Mouse (Mus musculus) spleen, postnatal 0 days (tissue): ENCODE measurements around the gene Lpcat2b. TPM values are rescaled to one million over a fixed set of nuclear protein-coding genes. Genes with fewer than 3 reads are reported as not detected.

Experiments
- polyA plus RNA-seq: library from polyadenylated mRNA; unstranded; fragments of >200 nt; fragmentation: Nextera tagmentation; extraction: Ambion mirVana; gene quantifications from 2 replicates; pipeline ENCODE4 v1.2.1, GENCODE M21; 2015

Gene Lpcat2b
- not detected in 2 replicates for polyA plus RNA-seq

GRCm38 (mm10) chr5:107431249-107431648 is at the start of gene Lpcat2b:
Gene Lpcat2b, plus strand, starts transcription at chr5:107431549.

GRCm38 (mm10) chr5:107402436-107402835 is 28.9 kb upstream of the Lpcat2b start, which contains the start of gene Ephx4:
Gene Ephx4, plus strand, starts transcription at chr5:107402736.

GRCm38 (mm10) chr5:107437464-107438281 is 6.3 kb downstream of the Lpcat2b start, which contains the start of gene Btbd8:
Gene Btbd8, plus strand, starts transcription at chr5:107437997.

Other genes with a start within 250 kb of the Lpcat2b start
- 16.0 and 21.0 TPM in 2 replicates for gene Tgfbr3, start 141.9 kb upstream of the Lpcat2b start, polyA plus RNA-seq
- gene Brdt, start 100.4 kb upstream of the Lpcat2b start, polyA plus RNA-seq, result 0.97 and 1.1 TPM in 2 replicates
- 0.16 and 0.40 TPM in 2 replicates for gene Ephx4, start 28.8 kb upstream of the Lpcat2b start, polyA plus RNA-seq
- 2.3 and 2.5 TPM in 2 replicates for gene Btbd8, start 6.4 kb downstream of the Lpcat2b start, polyA plus RNA-seq
- gene Gm42669, start 76.1 kb downstream of the Lpcat2b start, polyA plus RNA-seq, result 0.19 and 0.23 TPM in 2 replicates
- gene 1700028K03Rik, start 103.2 kb downstream of the Lpcat2b start, polyA plus RNA-seq, result 0.06 TPM in 2 replicates
- 9.7 and 9.8 TPM in 2 replicates for gene Rpap2, start 165.8 kb downstream of the Lpcat2b start, polyA plus RNA-seq
- 11.7 and 12.2 TPM in 2 replicates for gene Glmn, start 166.3 kb downstream of the Lpcat2b start, polyA plus RNA-seq